Mouse (Mus musculus): ENCODE data around the gene Cenpk.

GRCm38 (mm10) chr13:104187357-104187756, 41.1 kb upstream of the Cenpk start:
- no peak for TF ChIP-seq POLR2A (IDR thresholded peaks at IDR 0.05; ENCODE audit: extremely low read depth, insufficient read depth, low read length)
- TF ChIP-seq CTCF (IDR thresholded peaks at IDR 0.05; ENCODE audit: extremely low read depth, insufficient read depth, low read length), result no peak
